ENCODE assay signal across 8 mouse cellular contexts in genomic region chr2:33217425-33217794, GRCm38 (mm10). TPM values are rescaled to one million over a fixed set of nuclear protein-coding genes. Genes with fewer than 3 reads are reported as not detected.
DNase-seq lines count a peak whose midpoint lies in the region; ATAC-seq and TF ChIP-seq lines count a peak whose summit lies in the region.

No protein-coding gene starts in this region.

- 50% methylated on average over 3 of the region's 3 CpGs for WGBS in heart, embryonic 10.5 days
- WGBS in hindbrain, embryonic 12.5 days: 43% methylated on average over 3 of the region's 3 CpGs
- WGBS in midbrain, embryonic 15.5 days: 50% methylated on average over 3 of the region's 3 CpGs

- H3K36me3 ChIP-seq in heart, embryonic 10.5 days: peaks cover 25% of the 10 kb centered on the region
- H3K36me3 ChIP-seq in E14TG2a.4 (ENCODE audit: insufficient read depth, low read length): peaks cover 11% of the 10 kb centered on the region; the same call in 1 of the 2 replicates
- 0 out of 2 replicates have a peak, but pooled peaks cover 11% of the 10 kb centered on the region for H3K36me3 ChIP-seq in hindbrain, embryonic 12.5 days
- H3K36me3 ChIP-seq in midbrain, embryonic 15.5 days (replicated peaks): no peaks in the 10 kb centered on the region

- H3K9ac ChIP-seq in hindbrain, embryonic 12.5 days: peak overlapping the region; percentile 75
- no peak overlapping the region for H3K9ac ChIP-seq in midbrain, embryonic 15.5 days

- ATAC-seq in hindbrain, embryonic 12.5 days (ENCODE audit: low FRiP score): no peak
- no peak for ATAC-seq in midbrain, embryonic 15.5 days (replicated peaks)

- peak overlapping the region; percentile 79 for H3K4me3 ChIP-seq in heart, embryonic 10.5 days
- peak overlapping the region; percentile 75 for H3K4me3 ChIP-seq in E14TG2a.4 (replicated peaks; ENCODE audit: low read length)
- peak overlapping the region; percentile 49 for H3K4me3 ChIP-seq in hindbrain, embryonic 12.5 days
- H3K4me3 ChIP-seq in midbrain, embryonic 15.5 days: no peak overlapping the region

- intact Hi-C loops in heart, postnatal 25 days (cut with DNase I): loop anchor here (5.0 kb wide), 3 partner anchors 55 to 100 kb away; no protein-coding TSS in a partner anchor

- no peaks in the 10 kb centered on the region for H3K9me3 ChIP-seq in heart, embryonic 10.5 days
- H3K9me3 ChIP-seq in E14TG2a.4 (ENCODE audit: low read length): no peaks in the 10 kb centered on the region
- H3K9me3 ChIP-seq in hindbrain, embryonic 12.5 days (replicated peaks): no peaks in the 10 kb centered on the region
- no peaks in the 10 kb centered on the region for H3K9me3 ChIP-seq in midbrain, embryonic 15.5 days

- TF ChIP-seq CTCF in E14TG2a.4 (conservative IDR thresholded peaks at IDR 0.05; ENCODE audit: low read length): no peak

- H3K27ac ChIP-seq in heart, embryonic 10.5 days: peak overlapping the region; percentile 93
- H3K27ac ChIP-seq in hindbrain, embryonic 12.5 days: no peak overlapping the region
- H3K27ac ChIP-seq in midbrain, embryonic 15.5 days: no peak overlapping the region

- H3K27me3 ChIP-seq in heart, embryonic 10.5 days (ENCODE audit: insufficient read depth, poor library complexity, severe bottlenecking): no peaks in the 10 kb centered on the region
- H3K27me3 ChIP-seq in E14TG2a.4 (ENCODE audit: insufficient read depth, low read length): no peaks in the 10 kb centered on the region
- H3K27me3 ChIP-seq in hindbrain, embryonic 12.5 days: no peaks in the 10 kb centered on the region
- H3K27me3 ChIP-seq in midbrain, embryonic 15.5 days (replicated peaks): no peaks in the 10 kb centered on the region

- H3K4me2 ChIP-seq in hindbrain, embryonic 12.5 days (replicated peaks): peak overlapping the region; percentile 76
- H3K4me2 ChIP-seq in midbrain, embryonic 15.5 days: peak overlapping the region; percentile 46; the same call in 1 of the 2 replicates

- H3K4me1 ChIP-seq in heart, embryonic 10.5 days: peaks cover 64% of the 10 kb centered on the region
- H3K4me1 ChIP-seq in E14TG2a.4 (replicated peaks; ENCODE audit: low read depth, low read length): peaks cover 39% of the 10 kb centered on the region
- peaks cover 50% of the 10 kb centered on the region for H3K4me1 ChIP-seq in hindbrain, embryonic 12.5 days
- peaks cover 32% of the 10 kb centered on the region for H3K4me1 ChIP-seq in midbrain, embryonic 15.5 days

- DNase-seq in heart, embryonic 10.5 days (ENCODE audit: low spot score): no peak
- no peak for DNase-seq in heart, postnatal 25 days (ENCODE audit: low spot score)
- DNase-seq in adrenal gland, adult (ENCODE audit: inconsistent age in 2 of 2, low spot score in 1 of 2): no peak
- no peak for DNase-seq in cerebellum, adult 9-11 months
- DNase-seq in layer of hippocampus, postnatal 14 days (ENCODE audit: low spot score in 2 of 2): no peak

RNA-seq across cellular contexts. Expression of gene Angptl2, which starts 1.5 kb away (rescaled TPM):
- polyA plus RNA-seq in heart, embryonic 10.5 days (2016; fragmentation: Nextera tagmentation; extraction: Ambion mirVana): 40.4 and 49.8 TPM in 2 replicates
- 10 to 100 TPM; 47.9 to 78.9 TPM for total RNA-seq in heart, postnatal 25 days (2021)
- 32.8 and 35.4 TPM in 2 replicates for polyA plus RNA-seq in hindbrain, embryonic 12.5 days (2016; fragmentation: Nextera tagmentation; extraction: Ambion mirVana)
- 16.2 and 19.3 TPM in 2 replicates for polyA plus RNA-seq in midbrain, embryonic 15.5 days (2015; fragmentation: Nextera tagmentation; extraction: Ambion mirVana)
- total RNA-seq in layer of hippocampus, postnatal 14 days (2021): 1 to 10 TPM; 2.6 to 5.9 TPM
